Mouse (Mus musculus): Measurements from ENCODE around the gene Tgfbr3. TPM values are rescaled to one million over a fixed set of nuclear protein-coding genes. Genes with fewer than 3 reads are reported as not detected.
A peak's percentile ranks its signal among the peaks of the same experiment; 100 is the strongest.

The Tgfbr3 gene
- total RNA-seq, 2 experiments from 2014 or later, result 214 to 231 TPM

GRCm38 (mm10) chr5:107087291-107087690 is 202.1 kb downstream of the Tgfbr3 start:
- peak in 1 of 2 experiments; percentile 40 for DNase-seq (ENCODE audit: low spot score in 2 of 2)

GRCm38 (mm10) chr5:107086166-107086565 is 203.3 kb downstream of the Tgfbr3 start:
- no peak for DNase-seq (ENCODE audit: low spot score in 2 of 2)

- no peak for DNase-seq (ENCODE audit: low spot score in 2 of 2)
These were observed 205.0 kb downstream of the Tgfbr3 start for GRCm38 (mm10) chr5:107084431-107084830.

GRCm38 (mm10) chr5:107082011-107082410 is 207.4 kb downstream of the Tgfbr3 start:
- DNase-seq (ENCODE audit: low spot score in 2 of 2), result no peak

GRCm38 (mm10) chr5:107080986-107081624 is 208.3 kb downstream of the Tgfbr3 start:
- no peak for DNase-seq (ENCODE audit: low spot score in 2 of 2)

- no peak for DNase-seq (ENCODE audit: low spot score in 2 of 2)
These were observed 209.5 kb downstream of the Tgfbr3 start for GRCm38 (mm10) chr5:107079920-107080319.

- DNase-seq (ENCODE audit: low spot score in 2 of 2), result peak in 1 of 2 experiments; percentile 39
These were observed 210.2 kb downstream of the Tgfbr3 start for GRCm38 (mm10) chr5:107079146-107079638.

- no peak for DNase-seq (ENCODE audit: low spot score in 2 of 2)
These were observed 211.1 kb downstream of the Tgfbr3 start for GRCm38 (mm10) chr5:107078361-107078760.

GRCm38 (mm10) chr5:107077900-107078299 is 211.5 kb downstream of the Tgfbr3 start:
- no peak for DNase-seq (ENCODE audit: low spot score in 2 of 2)

GRCm38 (mm10) chr5:107074980-107075583 is 214.3 kb downstream of the Tgfbr3 start:
- DNase-seq (ENCODE audit: low spot score in 2 of 2), result no peak

GRCm38 (mm10) chr5:107074350-107074749 is 215.1 kb downstream of the Tgfbr3 start:
- DNase-seq (ENCODE audit: low spot score in 2 of 2), result no peak

GRCm38 (mm10) chr5:107073536-107073935 is 215.9 kb downstream of the Tgfbr3 start:
- DNase-seq (ENCODE audit: low spot score in 2 of 2), result no peak

GRCm38 (mm10) chr5:107068146-107068545 is 221.3 kb downstream of the Tgfbr3 start:
- no peak for DNase-seq (ENCODE audit: low spot score in 2 of 2)

- DNase-seq (ENCODE audit: low spot score in 2 of 2), result no peak
These were observed 221.9 kb downstream of the Tgfbr3 start for GRCm38 (mm10) chr5:107067531-107067930.

- no peak for DNase-seq (ENCODE audit: low spot score in 2 of 2)
These were observed 224.5 kb downstream of the Tgfbr3 start for GRCm38 (mm10) chr5:107064922-107065321.

- DNase-seq (ENCODE audit: low spot score in 2 of 2), result no peak
These were observed 227.1 kb downstream of the Tgfbr3 start for GRCm38 (mm10) chr5:107062229-107062852.

- no peak for DNase-seq (ENCODE audit: low spot score in 2 of 2)
These were observed 229.9 kb downstream of the Tgfbr3 start for GRCm38 (mm10) chr5:107059514-107059913.

- DNase-seq (ENCODE audit: low spot score in 2 of 2), result no peak
These were observed 230.8 kb downstream of the Tgfbr3 start for GRCm38 (mm10) chr5:107058642-107059041.

All from adrenal gland, postnatal 4 days (tissue).